Mouse (Mus musculus): Measurements from ENCODE around the gene Rasgrf2.

- TF ChIP-seq CTCF (IDR thresholded peaks at IDR 0.05; ENCODE audit: control insufficient read depth, insufficient read depth, insufficient read length) (no peak), FOSL1 (IDR thresholded peaks at IDR 0.05; ENCODE audit: insufficient read depth, low read length, poor library complexity, severe bottlenecking) (no peak), MAX (IDR thresholded peaks at IDR 0.05) (no peak), USF1 (IDR thresholded peaks at IDR 0.05; ENCODE audit: low read depth) (no peak), MYOG (IDR thresholded peaks at IDR 0.05; ENCODE audit: control insufficient read depth, extremely low read depth, insufficient read length) (no peak), CEBPB (IDR thresholded peaks at IDR 0.05; ENCODE audit: low read depth) (no peak), MYOD1 (IDR thresholded peaks at IDR 0.05; ENCODE audit: control insufficient read depth, insufficient read length, low read depth) (no peak)
Observed at GRCm38 (mm10) chr13:92030364-92031057, 100.9 kb downstream of the Rasgrf2 start.

Measured in C2C12 (cell line).